Mouse (Mus musculus): ENCODE results near the gene Slc7a5. TPM values are rescaled to one million over a fixed set of nuclear protein-coding genes. Genes with fewer than 3 reads are reported as not detected.

Gene Slc7a5
- polyA plus RNA-seq, 1 experiment from 2014 or later: 13.4 TPM

DNA sequence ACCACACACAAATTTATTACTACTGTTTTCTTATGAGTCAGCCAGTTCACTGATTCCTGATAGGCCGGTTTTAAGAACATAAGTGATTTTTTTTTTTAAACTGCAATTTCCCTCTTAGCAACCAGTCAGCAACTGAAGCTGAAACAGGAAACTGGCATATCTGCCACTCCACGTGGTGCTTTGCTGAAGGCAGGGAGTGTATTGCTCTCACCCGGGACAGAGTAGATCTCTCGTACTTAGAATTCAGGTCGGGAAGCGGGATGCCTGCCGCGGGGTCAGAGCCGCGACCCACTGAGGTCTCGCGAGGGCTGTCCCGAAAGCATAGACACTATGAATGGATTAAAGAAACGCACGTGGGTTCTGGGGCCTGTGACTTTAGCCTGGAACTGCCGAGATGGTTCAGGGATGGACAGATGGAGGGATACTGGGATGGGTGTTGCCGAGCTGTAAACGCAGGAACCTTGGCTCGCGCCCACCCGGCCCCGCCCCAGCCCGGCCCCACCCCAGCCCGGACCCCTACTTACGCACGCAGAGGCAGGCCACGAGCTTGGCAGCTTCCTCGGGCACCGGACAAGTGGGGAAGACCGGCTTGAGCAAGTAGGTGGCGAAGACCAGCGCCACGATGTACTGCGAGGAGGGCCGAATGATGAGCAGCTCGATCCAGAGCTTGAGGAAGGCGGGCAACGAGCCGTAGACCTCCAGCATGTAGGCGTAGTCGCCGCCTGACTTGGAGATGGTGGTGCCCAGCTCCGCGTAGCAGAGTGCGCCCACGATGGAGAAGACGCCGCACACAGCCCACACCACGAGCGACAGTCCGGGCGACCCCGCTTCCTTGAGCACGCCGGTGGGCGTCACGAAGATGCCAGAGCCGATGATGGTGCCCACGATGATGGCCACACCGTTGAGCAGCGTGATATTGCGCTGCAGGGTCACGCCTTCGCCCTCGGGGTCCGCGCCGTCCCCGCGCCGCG is 667 bp downstream of the Slc7a5 start:
- H3K9ac ChIP-seq (replicated peaks): peak overlapping the region; percentile 66
- no peaks in the 10 kb centered on the region for H3K9me3 ChIP-seq
- H3K27ac ChIP-seq: no peak overlapping the region
- H3K4me1 ChIP-seq (replicated peaks): peaks cover 29% of the 10 kb centered on the region
- H3K27me3 ChIP-seq: peaks cover 30% of the 10 kb centered on the region
- WGBS: under 1% methylated on average over 72 of the region's 72 CpGs
- peak; percentile 33; the same call in 1 of the 2 replicates for ATAC-seq (ENCODE audit: insufficient number of reproducible peaks, insufficient read depth, low FRiP score, low TSS enrichment, low read depth)
- peak overlapping the region; percentile 97 for H3K4me2 ChIP-seq
- H3K4me3 ChIP-seq (replicated peaks): peak overlapping the region; percentile 76
- no peaks in the 10 kb centered on the region for H3K36me3 ChIP-seq

DNA sequence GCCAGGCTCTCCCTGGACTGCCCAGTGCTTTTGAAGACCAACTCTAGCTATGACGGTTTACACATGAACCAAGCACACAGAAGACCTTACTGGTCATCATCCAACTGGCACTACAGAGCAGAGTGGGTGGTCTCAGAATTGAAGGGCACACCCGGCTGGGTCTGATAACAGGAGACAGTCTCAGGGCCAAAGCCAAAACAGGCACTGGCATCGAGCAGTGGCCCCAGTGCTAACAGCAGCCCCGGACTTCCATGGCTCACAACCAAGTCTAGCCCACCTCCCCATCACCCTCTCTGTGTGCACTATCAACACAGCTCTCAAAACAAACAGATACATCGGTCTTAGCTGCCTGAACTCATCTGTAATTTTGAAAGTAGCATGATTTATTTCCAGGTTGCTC is 1.6 kb downstream of the Slc7a5 start:
- Histone ChIP-seq H3K27ac (no peak overlapping the region), H3K36me3 (no peaks in the 10 kb centered on the region), H3K4me2 (peak overlapping the region; percentile 97), H3K9me3 (no peaks in the 10 kb centered on the region), H3K4me1 (replicated peaks) (peaks cover 36% of the 10 kb centered on the region), H3K9ac (replicated peaks) (peak overlapping the region; percentile 34; the same call in 1 of the 2 replicates), H3K4me3 (replicated peaks) (peak overlapping the region; percentile 76), H3K27me3 (peaks cover 26% of the 10 kb centered on the region)
- WGBS: 44% methylated on average over 5 of the region's 5 CpGs
- no peak for ATAC-seq (ENCODE audit: insufficient number of reproducible peaks, insufficient read depth, low FRiP score, low TSS enrichment, low read depth)

- ATAC-seq (ENCODE audit: insufficient number of reproducible peaks, insufficient read depth, low FRiP score, low TSS enrichment, low read depth): no peak
- H3K4me3 ChIP-seq (replicated peaks): peak overlapping the region; percentile 76
- no peaks in the 10 kb centered on the region for H3K9me3 ChIP-seq
- peak overlapping the region; percentile 97 for H3K4me2 ChIP-seq
- WGBS: 50% methylated on average over 1 of the region's 1 CpGs
- H3K36me3 ChIP-seq: no peaks in the 10 kb centered on the region
- no peak overlapping the region for H3K27ac ChIP-seq
- H3K4me1 ChIP-seq (replicated peaks): peaks cover 36% of the 10 kb centered on the region
- H3K27me3 ChIP-seq: peaks cover 26% of the 10 kb centered on the region
- H3K9ac ChIP-seq (replicated peaks): peak overlapping the region; percentile 34; the same call in 1 of the 2 replicates
These were observed 2.1 kb downstream of the Slc7a5 start for GRCm38 (mm10) chr8:121905420-121905819.

GRCm38 (mm10) chr8:121904999-121905398 is 2.5 kb downstream of the Slc7a5 start:
- 81% methylated on average over 9 of the region's 9 CpGs for WGBS
- H3K9me3 ChIP-seq: no peaks in the 10 kb centered on the region
- no peak for ATAC-seq (ENCODE audit: insufficient number of reproducible peaks, insufficient read depth, low FRiP score, low TSS enrichment, low read depth)
- H3K4me1 ChIP-seq (replicated peaks): peaks cover 36% of the 10 kb centered on the region
- H3K4me2 ChIP-seq: no peak overlapping the region
- H3K36me3 ChIP-seq: no peaks in the 10 kb centered on the region
- no peak overlapping the region for H3K9ac ChIP-seq (replicated peaks)
- no peak overlapping the region for H3K27ac ChIP-seq
- H3K27me3 ChIP-seq: peaks cover 26% of the 10 kb centered on the region
- H3K4me3 ChIP-seq (replicated peaks): no peak overlapping the region

DNA sequence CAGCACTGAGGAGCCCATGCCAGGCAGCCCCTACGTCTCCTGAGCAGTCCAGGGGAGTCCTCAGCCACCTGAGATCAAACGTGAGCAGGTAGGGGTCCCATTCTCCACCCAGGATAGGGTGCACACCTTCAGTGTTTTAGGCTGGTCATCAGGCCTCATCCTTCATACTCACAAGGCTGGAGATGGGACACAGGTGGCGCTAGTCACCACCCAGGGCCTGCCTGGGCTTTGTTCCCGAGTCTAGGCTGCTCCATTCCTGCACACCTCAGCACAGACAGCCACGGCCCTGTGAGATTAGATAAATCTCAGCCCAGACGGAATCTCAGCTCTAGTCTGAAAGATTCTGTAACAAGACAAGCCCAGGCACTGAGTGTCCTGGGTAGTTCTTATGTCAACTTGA is 3.5 kb downstream of the Slc7a5 start:
- Histone ChIP-seq H3K9ac (replicated peaks) (no peak overlapping the region), H3K36me3 (no peaks in the 10 kb centered on the region), H3K4me2 (no peak overlapping the region), H3K4me3 (replicated peaks) (no peak overlapping the region), H3K4me1 (replicated peaks) (peaks cover 44% of the 10 kb centered on the region), H3K27ac (no peak overlapping the region), H3K9me3 (no peaks in the 10 kb centered on the region), H3K27me3 (peaks cover 21% of the 10 kb centered on the region)
- no peak for ATAC-seq (ENCODE audit: insufficient number of reproducible peaks, insufficient read depth, low FRiP score, low TSS enrichment, low read depth)
- WGBS: 68% methylated on average over 6 of the region's 6 CpGs

DNA sequence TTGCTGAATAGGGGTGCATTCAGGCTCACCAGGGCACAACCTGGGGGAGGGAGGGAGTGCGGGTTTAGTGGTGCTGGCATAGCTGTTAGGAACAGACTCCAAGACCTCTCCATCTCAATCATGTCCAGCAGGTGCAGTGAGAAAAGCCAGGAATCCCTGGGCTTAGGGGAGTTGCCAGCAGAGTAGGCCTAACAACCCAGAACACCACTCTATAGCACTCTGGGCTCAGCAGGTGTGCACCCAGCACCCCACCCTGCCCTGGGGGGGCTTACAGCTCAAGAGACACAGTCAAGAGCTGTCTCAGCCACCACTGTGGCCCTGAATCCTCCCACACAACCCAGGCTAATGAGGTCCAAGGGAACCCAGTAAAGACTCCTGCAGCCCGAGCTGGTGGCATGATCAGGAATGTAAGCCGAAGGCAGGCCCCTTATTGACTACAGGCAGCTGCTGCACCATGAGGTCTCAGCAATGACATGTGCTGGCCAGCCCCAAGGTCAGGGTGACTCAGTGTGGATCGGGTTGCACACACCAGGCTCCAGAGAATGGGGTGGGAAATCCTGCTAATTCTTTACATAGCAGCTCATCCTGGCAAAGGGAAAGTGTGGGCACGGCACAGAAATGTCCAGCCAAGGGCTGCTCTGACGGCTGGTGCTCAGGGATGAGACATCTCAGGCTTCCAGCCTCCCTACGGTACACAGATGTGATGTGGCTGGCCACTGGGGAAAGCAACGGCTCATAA is 5.8 kb downstream of the Slc7a5 start:
- no peaks in the 10 kb centered on the region for H3K9me3 ChIP-seq
- peaks cover 5% of the 10 kb centered on the region; the same call in 1 of the 2 replicates for H3K27me3 ChIP-seq
- WGBS: 44% methylated on average over 8 of the region's 8 CpGs
- no peak overlapping the region for H3K4me3 ChIP-seq (replicated peaks)
- peaks cover 55% of the 10 kb centered on the region for H3K4me1 ChIP-seq (replicated peaks)
- peak overlapping the region; percentile 23; the same call in 1 of the 2 replicates for H3K9ac ChIP-seq (replicated peaks)
- 0 out of 2 replicates have a peak overlapping the region, but pooled peaks have one; percentile 29 for H3K27ac ChIP-seq
- no peak overlapping the region for H3K4me2 ChIP-seq
- H3K36me3 ChIP-seq: no peaks in the 10 kb centered on the region
- peak; percentile 14; the same call in 1 of the 2 replicates for ATAC-seq (ENCODE audit: insufficient number of reproducible peaks, insufficient read depth, low FRiP score, low TSS enrichment, low read depth)

DNA sequence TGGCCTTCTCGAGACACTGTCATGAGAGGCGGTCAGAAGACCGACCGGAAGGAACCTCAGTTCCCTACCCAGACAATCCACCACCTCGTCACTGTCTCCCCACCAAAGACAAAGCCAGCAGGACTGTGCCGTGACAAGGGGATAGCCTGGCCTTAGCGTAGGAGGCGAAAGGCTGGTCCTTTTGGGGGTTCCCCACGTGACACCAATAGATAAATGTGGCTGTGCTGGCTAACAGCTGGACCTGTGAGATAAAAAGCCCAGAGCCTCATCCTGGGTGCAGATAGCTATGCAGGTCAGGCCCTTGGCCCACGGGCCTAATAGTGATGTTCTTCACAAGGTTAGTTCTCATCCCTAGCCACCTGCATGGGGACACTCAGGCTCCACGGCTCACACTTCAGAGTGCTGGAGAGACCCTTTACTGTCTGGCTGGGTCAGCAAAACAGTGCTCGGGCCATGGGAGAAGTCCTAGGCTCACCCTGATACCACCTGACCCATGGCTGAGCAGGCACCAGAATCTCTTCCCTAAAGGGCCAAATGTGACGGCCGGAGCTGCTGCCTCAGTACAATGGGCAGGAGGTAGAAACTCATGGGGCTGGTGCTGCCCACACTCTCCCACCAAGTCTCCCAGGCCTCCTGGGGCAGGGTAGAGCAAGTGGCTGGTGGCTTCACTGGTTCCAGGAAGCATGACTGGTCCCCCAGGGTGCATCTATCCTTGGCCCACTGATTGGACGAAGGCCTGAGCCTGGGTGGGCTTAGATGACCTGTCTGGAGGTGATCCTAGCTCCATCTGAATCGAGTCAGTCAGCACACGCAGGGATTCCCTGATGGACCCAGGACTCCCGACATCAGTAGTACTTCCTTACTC is 8.1 kb downstream of the Slc7a5 start:
- 85% methylated on average over 18 of the region's 18 CpGs for WGBS
- Histone ChIP-seq H3K36me3 (no peaks in the 10 kb centered on the region), H3K4me1 (replicated peaks) (peaks cover 41% of the 10 kb centered on the region), H3K4me2 (no peak overlapping the region), H3K9ac (replicated peaks) (no peak overlapping the region), H3K9me3 (no peaks in the 10 kb centered on the region), H3K27me3 (no peaks in the 10 kb centered on the region), H3K4me3 (replicated peaks) (no peak overlapping the region), H3K27ac (peak overlapping the region; percentile 80)
- no peak for ATAC-seq (ENCODE audit: insufficient number of reproducible peaks, insufficient read depth, low FRiP score, low TSS enrichment, low read depth)

DNA sequence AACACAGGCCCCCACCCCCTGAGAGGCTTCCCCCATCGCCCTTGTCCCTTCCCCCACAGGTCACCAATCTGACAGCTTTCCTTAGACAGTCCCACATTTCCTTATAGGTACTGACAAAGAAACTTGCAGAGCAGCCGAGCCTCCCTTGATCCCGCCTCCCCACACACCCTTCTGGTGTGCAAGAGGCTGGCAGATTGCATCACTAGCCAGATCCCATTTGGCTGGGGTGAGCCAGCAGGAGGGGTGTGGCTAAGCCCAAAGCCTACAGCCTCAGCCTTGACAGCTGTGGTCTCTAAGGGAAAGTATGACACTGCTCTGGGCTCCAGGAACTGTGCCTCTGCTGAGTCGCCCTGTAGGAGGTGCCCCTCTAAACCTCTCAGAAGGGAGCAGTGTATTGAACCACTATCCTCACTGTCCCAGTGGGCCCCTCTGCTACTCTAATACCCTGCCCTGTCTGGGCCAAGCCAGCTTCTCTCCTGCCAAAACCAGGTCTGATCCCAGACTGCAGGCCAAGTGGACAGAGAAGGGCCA is 9.0 kb downstream of the Slc7a5 start:
- Histone ChIP-seq H3K4me3 (replicated peaks) (no peak overlapping the region), H3K27me3 (no peaks in the 10 kb centered on the region), H3K4me2 (peak overlapping the region; percentile 41), H3K9ac (replicated peaks) (0 out of 2 replicates have a peak overlapping the region, but pooled peaks have one; percentile 19), H3K9me3 (no peaks in the 10 kb centered on the region), H3K4me1 (replicated peaks) (peaks cover 41% of the 10 kb centered on the region), H3K36me3 (peaks cover 4% of the 10 kb centered on the region; the same call in 1 of the 2 replicates), H3K27ac (peak overlapping the region; percentile 80)
- ATAC-seq (ENCODE audit: insufficient number of reproducible peaks, insufficient read depth, low FRiP score, low TSS enrichment, low read depth): peak; percentile 28; the same call in 1 of the 2 replicates
- WGBS: 4% methylated on average over 4 of the region's 4 CpGs

GRCm38 (mm10) chr8:121897871-121898381 is 9.6 kb downstream of the Slc7a5 start:
- Histone ChIP-seq H3K4me1 (replicated peaks) (peaks cover 41% of the 10 kb centered on the region), H3K27me3 (no peaks in the 10 kb centered on the region), H3K9me3 (no peaks in the 10 kb centered on the region), H3K4me3 (replicated peaks) (no peak overlapping the region), H3K36me3 (peaks cover 8% of the 10 kb centered on the region; the same call in 1 of the 2 replicates), H3K4me2 (peak overlapping the region; percentile 41), H3K27ac (peak overlapping the region; percentile 80), H3K9ac (replicated peaks) (0 out of 2 replicates have a peak overlapping the region, but pooled peaks have one; percentile 19)
- WGBS: 7% methylated on average over 7 of the region's 7 CpGs
- ATAC-seq (ENCODE audit: insufficient number of reproducible peaks, insufficient read depth, low FRiP score, low TSS enrichment, low read depth): no peak; the same call in 1 of the 2 replicates

- peaks cover 8% of the 10 kb centered on the region; the same call in 1 of the 2 replicates for H3K36me3 ChIP-seq
- H3K4me1 ChIP-seq (replicated peaks): peaks cover 41% of the 10 kb centered on the region
- no peak overlapping the region for H3K27ac ChIP-seq
- no peak for ATAC-seq (ENCODE audit: insufficient number of reproducible peaks, insufficient read depth, low FRiP score, low TSS enrichment, low read depth)
- H3K9me3 ChIP-seq: no peaks in the 10 kb centered on the region
- H3K27me3 ChIP-seq: no peaks in the 10 kb centered on the region
- 80% methylated on average over 9 of the region's 9 CpGs for WGBS
- H3K9ac ChIP-seq (replicated peaks): no peak overlapping the region
- no peak overlapping the region for H3K4me3 ChIP-seq (replicated peaks)
- H3K4me2 ChIP-seq: no peak overlapping the region
These were observed 10.3 kb downstream of the Slc7a5 start for GRCm38 (mm10) chr8:121897205-121897604.
